Mouse (Mus musculus) heart, adult 2 months (tissue): Measurements from ENCODE around the gene Olfr368.

Experiments
- EP300 ChIP-seq: fragments of 200-500 bp; IDR thresholded peaks from 2 replicates; pipeline ENCODE4 v1.6.1; 2011; ENCODE audit warnings: low read depth, low read length, control low read depth; ENCODE audit not compliant: insufficient read depth
- POLR2A ChIP-seq: fragments of 200-500 bp; IDR thresholded peaks from 2 replicates; pipeline ENCODE4 v1.6.1; 2011; ENCODE audit warnings: mild to moderate bottlenecking, low read depth, low read length, control low read depth; ENCODE audit not compliant: insufficient read depth

GRCm38 (mm10) chr2:37326215-37326614, at the start of gene Olfr368:
- TF ChIP-seq EP300 (no peak), POLR2A (no peak)
